Mouse (Mus musculus): ENCODE results near the gene Rbfox1. TPM values are rescaled to one million over a fixed set of nuclear protein-coding genes. Genes with fewer than 3 reads are reported as not detected.

Gene Rbfox1
- polyA plus RNA-seq, 1 experiment: 1.5 TPM

DNA sequence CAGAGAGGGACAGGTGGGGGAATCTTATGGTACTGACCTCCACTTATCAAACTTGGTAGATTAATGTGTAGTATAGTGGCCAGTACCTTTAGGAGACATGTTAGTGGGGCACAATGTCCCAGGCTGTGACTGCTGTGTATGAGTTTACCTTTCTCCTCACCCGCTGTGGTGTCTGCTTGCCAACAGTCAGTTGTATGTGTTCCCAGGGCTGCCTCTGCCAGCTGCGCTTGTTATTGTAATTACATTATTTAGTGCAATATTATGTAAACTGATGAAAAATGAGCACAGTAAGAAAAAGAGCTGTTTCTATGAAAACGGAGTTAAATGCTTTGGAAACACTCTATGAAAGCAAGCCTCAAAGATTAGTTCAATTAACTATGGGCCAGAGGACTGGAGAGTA lies 928.7 kb downstream of the Rbfox1 start:
- Histone ChIP-seq H3K4me1 (ENCODE audit: control insufficient read depth, insufficient read depth, insufficient read length, low read length) (no peaks in the 10 kb centered on the region), H3K27ac (replicated peaks; ENCODE audit: low read depth, low read length) (no peak overlapping the region), H3K4me3 (ENCODE audit: insufficient read depth, low read depth, low read length) (no peak overlapping the region)

- H3K4me1 ChIP-seq (ENCODE audit: control insufficient read depth, insufficient read depth, insufficient read length, low read length): no peaks in the 10 kb centered on the region
- H3K27ac ChIP-seq (replicated peaks; ENCODE audit: low read depth, low read length): no peak overlapping the region
- no peak overlapping the region for H3K4me3 ChIP-seq (ENCODE audit: insufficient read depth, low read depth, low read length)
Measured at GRCm38 (mm10) chr16:6821741-6822140, 936.6 kb downstream of the Rbfox1 start.

DNA sequence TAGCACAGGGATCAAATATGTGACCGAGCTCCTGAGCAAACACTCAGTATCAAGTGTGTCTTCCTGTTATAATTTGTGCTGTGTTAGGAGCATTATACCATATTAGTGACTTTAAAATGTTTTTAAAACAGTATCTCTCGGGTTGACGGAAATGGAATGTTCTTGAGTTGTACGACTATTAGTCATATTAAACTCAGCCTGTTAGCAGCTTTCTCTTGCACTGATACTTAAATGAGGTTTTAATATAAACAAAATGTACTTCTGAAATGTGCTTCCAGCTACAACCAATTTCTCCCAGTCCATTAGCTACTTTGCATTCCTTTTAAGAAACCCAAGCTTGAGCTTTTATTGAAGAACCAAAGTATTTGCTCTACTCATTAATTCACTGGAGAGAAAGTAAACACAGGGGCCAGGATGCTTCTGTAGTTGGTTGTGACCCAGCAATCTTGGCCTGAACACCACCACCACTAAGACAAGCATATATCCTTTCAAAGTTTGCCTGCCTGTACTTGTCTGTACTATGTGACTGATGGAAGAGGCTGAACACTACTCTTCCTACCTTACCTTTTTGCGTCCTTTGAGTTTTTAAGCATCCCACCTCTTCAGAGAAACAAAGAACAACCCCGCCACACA lies 944.9 kb downstream of the Rbfox1 start:
- Histone ChIP-seq H3K4me1 (ENCODE audit: control insufficient read depth, insufficient read depth, insufficient read length, low read length) (no peaks in the 10 kb centered on the region), H3K27ac (replicated peaks; ENCODE audit: low read depth, low read length) (no peak overlapping the region), H3K4me3 (ENCODE audit: insufficient read depth, low read depth, low read length) (no peak overlapping the region)

- H3K4me1 ChIP-seq (ENCODE audit: control insufficient read depth, insufficient read depth, insufficient read length, low read length): no peaks in the 10 kb centered on the region
- H3K27ac ChIP-seq (replicated peaks; ENCODE audit: low read depth, low read length): no peak overlapping the region
Measured at GRCm38 (mm10) chr16:6833486-6833885, 948.3 kb downstream of the Rbfox1 start.

GRCm38 (mm10) chr16:6835051-6835450 lies 949.9 kb downstream of the Rbfox1 start:
- Histone ChIP-seq H3K4me3 (ENCODE audit: insufficient read depth, low read depth, low read length) (no peak overlapping the region), H3K4me1 (ENCODE audit: control insufficient read depth, insufficient read depth, insufficient read length, low read length) (no peaks in the 10 kb centered on the region), H3K27ac (replicated peaks; ENCODE audit: low read depth, low read length) (no peak overlapping the region)

More at GRCm38 (mm10) chr16:6833486-6833885, 948.3 kb downstream of the Rbfox1 start:
- H3K4me3 ChIP-seq (ENCODE audit: insufficient read depth, low read depth, low read length): no peak overlapping the region

DNA sequence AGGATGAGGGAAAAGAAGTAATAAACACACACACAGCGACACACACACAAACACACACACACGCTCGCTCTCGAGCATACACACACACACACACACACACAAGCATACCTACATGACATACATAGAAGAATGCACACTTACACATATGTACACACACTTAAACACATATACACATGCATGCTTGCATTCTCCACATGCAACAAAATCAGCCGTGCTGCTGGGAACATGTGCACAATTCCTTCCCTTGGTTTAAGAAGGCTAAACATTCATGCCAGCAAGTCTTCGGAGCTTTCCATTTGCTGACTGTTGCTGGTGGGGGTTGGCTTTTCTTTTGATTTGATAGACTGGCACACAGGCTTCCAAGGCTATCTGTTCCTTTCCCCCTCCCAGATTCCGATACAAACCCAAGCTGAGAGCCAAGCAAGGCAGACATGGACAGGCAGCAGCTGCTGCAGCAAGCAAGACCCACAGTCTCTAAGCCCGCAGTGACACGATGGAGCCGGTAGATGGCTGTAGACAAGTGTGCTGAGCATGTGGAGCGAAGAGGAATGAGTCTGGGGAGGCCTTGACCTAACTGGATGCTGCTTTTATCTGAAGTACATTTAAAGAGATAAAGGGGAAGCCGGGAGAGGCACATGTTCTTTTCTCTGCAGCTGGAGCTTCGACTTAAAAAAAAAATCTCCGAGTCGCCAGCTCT lies 954.3 kb downstream of the Rbfox1 start:
- Histone ChIP-seq H3K4me1 (ENCODE audit: control insufficient read depth, insufficient read depth, insufficient read length, low read length) (no peaks in the 10 kb centered on the region), H3K27ac (replicated peaks; ENCODE audit: low read depth, low read length) (no peak overlapping the region), H3K4me3 (ENCODE audit: insufficient read depth, low read depth, low read length) (no peak overlapping the region)

- Histone ChIP-seq H3K4me1 (ENCODE audit: control insufficient read depth, insufficient read depth, insufficient read length, low read length) (no peaks in the 10 kb centered on the region), H3K4me3 (ENCODE audit: insufficient read depth, low read depth, low read length) (no peak overlapping the region), H3K27ac (replicated peaks; ENCODE audit: low read depth, low read length) (no peak overlapping the region)
Measured at GRCm38 (mm10) chr16:6840007-6840406, 954.9 kb downstream of the Rbfox1 start.

DNA sequence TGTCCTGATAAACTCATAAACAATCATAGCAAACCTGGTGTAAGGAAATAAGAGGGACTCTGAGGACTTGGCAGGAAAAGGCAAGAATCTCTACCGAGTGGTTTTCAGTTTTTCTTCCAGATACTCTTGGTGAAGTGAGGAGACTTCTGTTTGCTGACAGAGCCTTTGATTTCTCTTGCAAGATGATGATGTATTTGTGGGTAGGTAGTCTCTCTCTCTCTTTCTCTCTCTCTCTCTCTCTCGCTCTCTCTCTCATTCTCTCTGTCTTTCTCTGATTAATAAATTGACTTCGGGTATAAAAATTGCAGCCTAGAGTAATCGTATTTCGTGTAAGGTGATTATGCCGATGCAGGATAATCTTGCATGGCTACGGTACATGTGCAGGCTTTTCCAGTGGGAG lies 955.3 kb downstream of the Rbfox1 start:
- no peaks in the 10 kb centered on the region for H3K4me1 ChIP-seq (ENCODE audit: control insufficient read depth, insufficient read depth, insufficient read length, low read length)
- H3K4me3 ChIP-seq (ENCODE audit: insufficient read depth, low read depth, low read length): no peak overlapping the region
- H3K27ac ChIP-seq (replicated peaks; ENCODE audit: low read depth, low read length): no peak overlapping the region

- Histone ChIP-seq H3K4me3 (ENCODE audit: insufficient read depth, low read depth, low read length) (no peak overlapping the region), H3K4me1 (ENCODE audit: control insufficient read depth, insufficient read depth, insufficient read length, low read length) (no peaks in the 10 kb centered on the region), H3K27ac (replicated peaks; ENCODE audit: low read depth, low read length) (no peak overlapping the region)
Measured at GRCm38 (mm10) chr16:6842066-6842785, 957.1 kb downstream of the Rbfox1 start.

GRCm38 (mm10) chr16:6844659-6845058 lies 959.5 kb downstream of the Rbfox1 start:
- H3K27ac ChIP-seq (replicated peaks; ENCODE audit: low read depth, low read length): no peak overlapping the region
- no peak overlapping the region for H3K4me3 ChIP-seq (ENCODE audit: insufficient read depth, low read depth, low read length)
- H3K4me1 ChIP-seq (ENCODE audit: control insufficient read depth, insufficient read depth, insufficient read length, low read length): no peaks in the 10 kb centered on the region

DNA sequence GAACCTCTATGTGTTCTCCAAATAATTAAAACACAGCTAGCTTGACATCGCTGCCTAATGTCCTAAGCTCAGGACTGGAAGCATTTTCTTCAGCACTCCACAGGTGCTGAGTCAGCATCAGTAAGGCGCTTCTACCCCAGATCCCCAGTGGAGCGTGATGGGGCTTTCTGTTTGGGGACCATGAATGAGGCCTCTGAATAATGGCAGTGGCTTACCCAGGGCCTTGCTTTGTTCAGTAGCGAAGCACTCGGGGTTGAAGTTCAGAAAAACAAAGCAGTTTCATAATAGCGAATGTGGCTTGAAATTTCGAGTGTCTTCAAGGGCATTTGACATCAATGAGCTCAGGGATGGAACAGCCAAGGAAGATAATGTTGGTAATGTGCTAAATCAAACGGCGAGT lies 966.2 kb downstream of the Rbfox1 start:
- Histone ChIP-seq H3K27ac (replicated peaks; ENCODE audit: low read depth, low read length) (no peak overlapping the region), H3K4me3 (ENCODE audit: insufficient read depth, low read depth, low read length) (no peak overlapping the region), H3K4me1 (ENCODE audit: control insufficient read depth, insufficient read depth, insufficient read length, low read length) (no peaks in the 10 kb centered on the region)

DNA sequence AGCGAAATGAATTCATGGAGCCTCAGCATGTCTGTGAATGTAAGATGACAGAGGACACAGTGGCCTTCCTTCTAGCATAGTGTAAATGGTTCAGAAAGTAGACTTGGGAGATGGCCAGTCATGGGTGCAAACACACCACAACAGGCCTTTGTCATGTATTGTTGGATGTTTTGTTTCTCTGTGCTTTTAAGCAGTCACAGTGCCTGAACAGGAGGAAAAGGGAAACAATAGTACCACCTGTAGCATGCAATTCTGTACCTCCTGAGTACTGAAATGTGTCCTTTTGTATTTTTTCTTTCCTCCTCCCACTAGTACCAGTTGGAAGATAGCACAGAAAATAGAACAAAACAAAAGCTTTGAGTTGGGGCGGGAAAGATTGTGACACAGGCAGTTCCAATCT lies 968.6 kb downstream of the Rbfox1 start:
- Histone ChIP-seq H3K27ac (replicated peaks; ENCODE audit: low read depth, low read length) (no peak overlapping the region), H3K4me3 (ENCODE audit: insufficient read depth, low read depth, low read length) (no peak overlapping the region), H3K4me1 (ENCODE audit: control insufficient read depth, insufficient read depth, insufficient read length, low read length) (no peaks in the 10 kb centered on the region)

GRCm38 (mm10) chr16:6861656-6862055 lies 976.5 kb downstream of the Rbfox1 start:
- Histone ChIP-seq H3K27ac (replicated peaks; ENCODE audit: low read depth, low read length) (no peak overlapping the region), H3K4me1 (ENCODE audit: control insufficient read depth, insufficient read depth, insufficient read length, low read length) (no peaks in the 10 kb centered on the region), H3K4me3 (ENCODE audit: insufficient read depth, low read depth, low read length) (no peak overlapping the region)

GRCm38 (mm10) chr16:6882683-6883430 lies 997.7 kb downstream of the Rbfox1 start:
- no peaks in the 10 kb centered on the region for H3K4me1 ChIP-seq (ENCODE audit: control insufficient read depth, insufficient read depth, insufficient read length, low read length)
- no peak overlapping the region for H3K4me3 ChIP-seq (ENCODE audit: insufficient read depth, low read depth, low read length)
- H3K27ac ChIP-seq (replicated peaks; ENCODE audit: low read depth, low read length): no peak overlapping the region

DNA sequence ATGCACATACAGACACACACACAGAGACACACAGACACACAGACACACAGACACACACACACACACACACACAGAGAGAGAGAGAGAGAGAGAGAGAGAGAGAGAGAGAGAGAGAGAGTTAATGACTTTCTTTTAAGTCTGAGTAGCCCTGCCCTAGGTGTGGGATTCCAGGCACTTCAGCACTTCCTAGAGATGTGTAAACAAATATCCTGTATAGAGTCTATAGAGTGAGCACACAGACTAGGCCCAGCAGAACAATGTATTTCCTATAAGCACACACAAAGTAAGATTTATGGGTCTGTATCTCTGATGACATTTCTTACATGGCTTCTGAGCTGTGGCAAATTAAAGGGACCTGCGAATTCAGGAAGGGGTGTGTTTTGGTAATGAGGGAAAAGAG lies 998.6 kb downstream of the Rbfox1 start:
- H3K4me1 ChIP-seq (ENCODE audit: control insufficient read depth, insufficient read depth, insufficient read length, low read length): no peaks in the 10 kb centered on the region
- no peak overlapping the region for H3K4me3 ChIP-seq (ENCODE audit: insufficient read depth, low read depth, low read length)
- no peak overlapping the region for H3K27ac ChIP-seq (replicated peaks; ENCODE audit: low read depth, low read length)

All from brown adipose tissue, adult 24 weeks (tissue).